Mouse (Mus musculus): ENCODE measurements around the gene Eml1. TPM values are rescaled to one million over a fixed set of nuclear protein-coding genes. Genes with fewer than 3 reads are reported as not detected.

Eml1 gene
- polyA plus RNA-seq, 1 experiment: 6.4 TPM

GRCm38 (mm10) chr12:108386476-108387232 is 15.9 kb downstream of the Eml1 start:
- Histone ChIP-seq H3K4me1 (replicated peaks; ENCODE audit: control insufficient read depth, insufficient read depth, low read length) (no peaks in the 10 kb centered on the region), H3K27ac (ENCODE audit: control insufficient read depth, insufficient read depth, low read length) (no peak overlapping the region), H3K27me3 (ENCODE audit: control insufficient read depth, insufficient read depth, low read length) (no peaks in the 10 kb centered on the region), H3K4me3 (ENCODE audit: control insufficient read depth, insufficient read depth, low read length) (no peak overlapping the region), H3K36me3 (ENCODE audit: control insufficient read depth, insufficient read depth, low read length) (no peaks in the 10 kb centered on the region)
- DNase-seq: no peak
- TF ChIP-seq POLR2A (IDR thresholded peaks at IDR 0.05; ENCODE audit: control insufficient read depth, extremely low read depth, insufficient read depth, low read length, poor library complexity): no peak
- TF ChIP-seq CTCF (IDR thresholded peaks at IDR 0.05; ENCODE audit: borderline replicate concordance, control insufficient read depth, extremely low read depth, insufficient read depth, low read length, poor library complexity): no peak
- WGBS: 75% methylated on average over 13 of the region's 13 CpGs

GRCm38 (mm10) chr12:108389718-108390117 is 19.0 kb downstream of the Eml1 start:
- no peak for DNase-seq
- no peak overlapping the region for H3K27ac ChIP-seq (ENCODE audit: control insufficient read depth, insufficient read depth, low read length)
- TF ChIP-seq CTCF (IDR thresholded peaks at IDR 0.05; ENCODE audit: borderline replicate concordance, control insufficient read depth, extremely low read depth, insufficient read depth, low read length, poor library complexity) (no peak), POLR2A (IDR thresholded peaks at IDR 0.05; ENCODE audit: control insufficient read depth, extremely low read depth, insufficient read depth, low read length, poor library complexity) (no peak)
- H3K27me3 ChIP-seq (ENCODE audit: control insufficient read depth, insufficient read depth, low read length): no peaks in the 10 kb centered on the region
- H3K4me1 ChIP-seq (replicated peaks; ENCODE audit: control insufficient read depth, insufficient read depth, low read length): no peaks in the 10 kb centered on the region
- no peak overlapping the region for H3K4me3 ChIP-seq (ENCODE audit: control insufficient read depth, insufficient read depth, low read length)
- H3K36me3 ChIP-seq (ENCODE audit: control insufficient read depth, insufficient read depth, low read length): no peaks in the 10 kb centered on the region
- 69% methylated on average over 3 of the region's 3 CpGs for WGBS

GRCm38 (mm10) chr12:108392254-108393044 is 21.7 kb downstream of the Eml1 start:
- no peak for DNase-seq
- WGBS: 86% methylated on average over 12 of the region's 12 CpGs
- no peaks in the 10 kb centered on the region for H3K27me3 ChIP-seq (ENCODE audit: control insufficient read depth, insufficient read depth, low read length)
- no peaks in the 10 kb centered on the region for H3K36me3 ChIP-seq (ENCODE audit: control insufficient read depth, insufficient read depth, low read length)
- no peak overlapping the region for H3K27ac ChIP-seq (ENCODE audit: control insufficient read depth, insufficient read depth, low read length)
- H3K4me3 ChIP-seq (ENCODE audit: control insufficient read depth, insufficient read depth, low read length): no peak overlapping the region
- TF ChIP-seq POLR2A (IDR thresholded peaks at IDR 0.05; ENCODE audit: control insufficient read depth, extremely low read depth, insufficient read depth, low read length, poor library complexity) (no peak), CTCF (IDR thresholded peaks at IDR 0.05; ENCODE audit: borderline replicate concordance, control insufficient read depth, extremely low read depth, insufficient read depth, low read length, poor library complexity) (no peak)
- H3K4me1 ChIP-seq (replicated peaks; ENCODE audit: control insufficient read depth, insufficient read depth, low read length): no peaks in the 10 kb centered on the region

GRCm38 (mm10) chr12:108393082-108393481 is 22.3 kb downstream of the Eml1 start:
- no peak overlapping the region for H3K27ac ChIP-seq (ENCODE audit: control insufficient read depth, insufficient read depth, low read length)
- no peak overlapping the region for H3K4me3 ChIP-seq (ENCODE audit: control insufficient read depth, insufficient read depth, low read length)
- WGBS: 74% methylated on average over 4 of the region's 4 CpGs
- H3K36me3 ChIP-seq (ENCODE audit: control insufficient read depth, insufficient read depth, low read length): no peaks in the 10 kb centered on the region
- no peak for DNase-seq
- H3K27me3 ChIP-seq (ENCODE audit: control insufficient read depth, insufficient read depth, low read length): no peaks in the 10 kb centered on the region
- TF ChIP-seq POLR2A (IDR thresholded peaks at IDR 0.05; ENCODE audit: control insufficient read depth, extremely low read depth, insufficient read depth, low read length, poor library complexity): no peak
- no peak for TF ChIP-seq CTCF (IDR thresholded peaks at IDR 0.05; ENCODE audit: borderline replicate concordance, control insufficient read depth, extremely low read depth, insufficient read depth, low read length, poor library complexity)
- H3K4me1 ChIP-seq (replicated peaks; ENCODE audit: control insufficient read depth, insufficient read depth, low read length): no peaks in the 10 kb centered on the region

- no peak for DNase-seq
- Histone ChIP-seq H3K4me3 (ENCODE audit: control insufficient read depth, insufficient read depth, low read length) (no peak overlapping the region), H3K27ac (ENCODE audit: control insufficient read depth, insufficient read depth, low read length) (no peak overlapping the region), H3K36me3 (ENCODE audit: control insufficient read depth, insufficient read depth, low read length) (no peaks in the 10 kb centered on the region), H3K4me1 (replicated peaks; ENCODE audit: control insufficient read depth, insufficient read depth, low read length) (no peaks in the 10 kb centered on the region), H3K27me3 (ENCODE audit: control insufficient read depth, insufficient read depth, low read length) (no peaks in the 10 kb centered on the region)
- TF ChIP-seq POLR2A (IDR thresholded peaks at IDR 0.05; ENCODE audit: control insufficient read depth, extremely low read depth, insufficient read depth, low read length, poor library complexity) (no peak), CTCF (IDR thresholded peaks at IDR 0.05; ENCODE audit: borderline replicate concordance, control insufficient read depth, extremely low read depth, insufficient read depth, low read length, poor library complexity) (no peak)
- 86% methylated on average over 4 of the region's 4 CpGs for WGBS
Observed at GRCm38 (mm10) chr12:108393637-108394036, 22.9 kb downstream of the Eml1 start.

GRCm38 (mm10) chr12:108394534-108395284 is 24.0 kb downstream of the Eml1 start:
- H3K4me1 ChIP-seq (replicated peaks; ENCODE audit: control insufficient read depth, insufficient read depth, low read length): no peaks in the 10 kb centered on the region
- no peaks in the 10 kb centered on the region for H3K27me3 ChIP-seq (ENCODE audit: control insufficient read depth, insufficient read depth, low read length)
- H3K27ac ChIP-seq (ENCODE audit: control insufficient read depth, insufficient read depth, low read length): no peak overlapping the region
- no peak for DNase-seq
- TF ChIP-seq POLR2A (IDR thresholded peaks at IDR 0.05; ENCODE audit: control insufficient read depth, extremely low read depth, insufficient read depth, low read length, poor library complexity): no peak
- no peak for TF ChIP-seq CTCF (IDR thresholded peaks at IDR 0.05; ENCODE audit: borderline replicate concordance, control insufficient read depth, extremely low read depth, insufficient read depth, low read length, poor library complexity)
- 85% methylated on average over 17 of the region's 17 CpGs for WGBS
- no peak overlapping the region for H3K4me3 ChIP-seq (ENCODE audit: control insufficient read depth, insufficient read depth, low read length)
- H3K36me3 ChIP-seq (ENCODE audit: control insufficient read depth, insufficient read depth, low read length): no peaks in the 10 kb centered on the region
